Mouse (Mus musculus): ENCODE results near the gene Ctc1. TPM values are rescaled to one million over a fixed set of nuclear protein-coding genes. Genes with fewer than 3 reads are reported as not detected.

Ctc1 gene
- 29.0 to 40.3 TPM (median 30.0 TPM) in 4 replicates for total RNA-seq (2023; ENCODE audit: inconsistent age)

DNA sequence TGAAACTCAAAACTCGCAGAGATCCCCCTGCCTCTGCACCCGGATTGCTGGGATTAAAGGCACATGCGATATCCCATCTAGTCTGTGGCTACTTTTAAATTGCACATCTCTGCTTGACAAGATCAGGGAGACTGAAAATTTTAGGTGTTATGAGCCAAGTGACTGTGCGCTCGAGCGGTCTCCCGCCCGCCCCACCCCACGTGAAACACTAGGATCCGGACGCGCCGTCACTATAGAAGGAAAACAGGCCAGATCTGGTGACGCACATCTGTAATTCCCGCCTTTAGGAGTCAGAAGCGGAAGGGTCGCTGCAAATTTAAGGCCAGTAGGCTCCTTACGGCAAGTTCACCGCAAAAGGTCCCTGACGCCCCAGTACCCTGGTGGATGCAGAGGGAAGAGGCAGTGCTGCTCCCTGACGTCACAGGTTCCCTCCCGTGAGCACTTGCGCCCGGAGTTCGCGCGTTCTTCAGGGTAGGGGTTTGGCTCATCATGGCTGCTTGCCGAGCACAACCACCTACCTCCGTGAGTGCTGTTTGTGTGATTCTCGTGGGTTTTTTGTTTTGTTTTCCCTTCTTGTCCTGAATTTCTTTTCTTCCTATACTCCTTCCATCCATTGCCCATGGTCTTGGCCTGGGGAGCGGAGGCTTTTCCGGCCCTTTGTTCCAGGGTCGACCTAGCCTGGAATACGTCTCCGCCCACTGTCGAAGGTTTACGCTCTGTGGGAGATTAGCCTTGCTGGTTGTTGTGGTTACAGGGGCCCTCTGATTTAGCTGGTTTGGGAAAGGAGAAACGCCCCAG is at the start of gene Ctc1:
TSS of gene Ctc1 (plus strand) at position 268 of the 798 bp plus-strand sequence.

DNA sequence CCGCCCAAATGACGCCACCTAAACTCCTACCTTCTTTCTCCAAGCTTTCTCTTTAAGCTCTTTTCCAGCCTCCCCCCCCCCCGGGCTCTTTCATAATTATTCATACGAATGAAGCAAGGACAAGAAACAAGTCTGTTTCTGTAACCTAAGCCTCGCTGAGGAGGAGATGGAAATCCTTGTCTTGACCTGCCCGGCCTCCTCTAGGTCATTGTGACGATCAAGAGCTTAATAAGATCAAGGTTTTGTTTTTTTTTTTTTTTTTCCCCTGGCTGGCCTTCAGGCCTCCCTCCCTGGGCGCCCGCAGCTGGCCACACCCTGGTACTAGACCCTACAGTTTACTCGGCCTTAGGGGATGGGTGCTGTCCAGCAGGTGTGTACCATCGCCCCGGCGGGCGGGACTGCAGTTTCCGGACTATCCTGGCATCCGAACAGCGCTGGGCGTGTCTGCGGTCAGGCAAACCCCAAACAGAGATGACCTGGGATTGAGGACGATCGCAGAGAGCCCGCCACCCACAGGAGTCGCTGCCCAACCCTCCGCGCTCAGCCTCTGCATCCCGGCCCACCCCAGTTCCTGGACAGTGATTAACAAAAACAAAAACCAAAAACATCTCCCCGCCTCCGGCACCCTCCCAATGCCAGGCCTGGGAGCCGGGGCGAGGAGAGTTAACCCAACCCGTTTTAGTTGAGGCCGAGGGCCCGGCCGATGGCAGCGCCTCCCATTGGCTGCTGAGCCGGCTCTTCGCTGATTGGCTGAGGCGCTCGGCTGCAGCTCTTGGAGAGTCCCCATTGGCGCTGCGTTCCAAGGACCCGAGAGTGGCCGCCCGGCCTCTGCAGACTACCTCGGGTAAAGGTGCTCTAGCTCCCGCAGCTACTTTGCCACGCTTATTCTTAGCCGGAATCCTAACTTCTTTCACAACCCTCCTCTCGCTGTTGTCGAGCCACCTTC is 48.1 kb upstream of the Ctc1 start, which contains the start of gene Slc25a35:
TSS of gene Slc25a35 (plus strand) at position 795 of the 946 bp plus-strand sequence.

DNA sequence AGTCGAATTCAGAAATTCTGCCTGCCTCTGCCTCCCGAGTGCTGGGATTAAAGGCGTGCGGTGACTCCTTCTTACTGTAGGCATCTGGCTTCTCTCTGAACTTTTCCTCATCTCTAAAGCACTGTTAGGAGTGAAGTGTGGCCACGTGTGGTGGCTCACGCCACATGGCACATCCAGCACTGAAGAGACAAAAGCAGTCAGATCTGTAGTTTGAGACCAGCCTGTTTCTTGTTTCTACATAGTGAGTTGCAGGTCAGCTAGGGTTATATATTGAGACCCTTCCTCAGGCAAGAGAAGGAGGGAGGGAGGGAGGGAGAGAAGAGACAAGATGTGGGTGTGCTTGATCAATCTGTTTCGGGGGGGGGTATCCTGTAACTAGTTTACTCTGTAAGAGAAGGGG is 40.6 kb upstream of the Ctc1 start, which contains the start of gene Rangrf:
TSS of gene Rangrf (minus strand) at position 101 of the 400 bp plus-strand sequence.

DNA sequence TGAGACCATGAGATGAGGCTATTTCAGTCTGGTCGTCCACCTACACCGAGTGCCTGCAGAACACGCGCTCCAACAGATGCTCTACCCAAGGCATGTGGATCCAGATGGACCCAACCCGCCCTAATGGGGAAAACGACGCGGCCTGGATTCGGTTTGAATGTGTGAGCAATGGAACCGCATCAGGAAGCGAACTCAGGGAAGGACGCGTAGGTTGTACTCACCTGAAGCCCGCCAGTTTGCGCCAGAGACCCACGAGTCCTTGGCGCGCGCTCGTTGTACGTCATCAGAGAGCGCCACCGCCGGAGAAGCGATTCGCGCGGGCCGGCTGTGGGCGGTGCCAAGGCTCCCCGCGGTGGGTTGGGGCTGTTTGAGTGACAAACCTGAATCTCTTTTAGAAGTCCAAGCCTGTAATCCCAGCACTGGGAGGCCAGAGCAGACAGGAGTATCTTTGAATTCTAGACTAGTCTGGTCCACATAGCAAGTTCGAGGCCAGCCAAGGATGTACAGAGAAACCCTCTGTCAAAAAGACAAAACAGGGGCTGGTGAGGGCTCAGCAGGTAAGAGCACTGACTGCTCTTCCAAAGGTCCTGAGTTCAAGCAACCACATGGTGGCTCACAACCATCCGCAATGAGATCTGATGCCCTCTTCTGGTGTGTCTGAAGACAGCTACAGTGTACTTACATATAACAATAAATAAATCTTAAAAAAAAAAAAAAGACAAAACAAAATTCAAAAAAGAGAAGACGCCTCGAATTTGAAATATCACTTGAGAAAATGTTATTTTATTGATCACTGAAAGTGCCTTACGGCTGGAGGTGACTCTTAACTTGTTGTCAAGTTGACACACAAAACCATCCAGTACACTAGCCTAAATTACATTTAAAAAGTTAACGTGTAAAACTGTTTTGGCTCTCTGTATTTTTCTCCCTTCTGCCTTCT is 7.3 kb upstream of the Ctc1 start, which contains the start of gene Pfas:
TSS of gene Pfas (minus strand) at position 279 of the 940 bp plus-strand sequence.

DNA sequence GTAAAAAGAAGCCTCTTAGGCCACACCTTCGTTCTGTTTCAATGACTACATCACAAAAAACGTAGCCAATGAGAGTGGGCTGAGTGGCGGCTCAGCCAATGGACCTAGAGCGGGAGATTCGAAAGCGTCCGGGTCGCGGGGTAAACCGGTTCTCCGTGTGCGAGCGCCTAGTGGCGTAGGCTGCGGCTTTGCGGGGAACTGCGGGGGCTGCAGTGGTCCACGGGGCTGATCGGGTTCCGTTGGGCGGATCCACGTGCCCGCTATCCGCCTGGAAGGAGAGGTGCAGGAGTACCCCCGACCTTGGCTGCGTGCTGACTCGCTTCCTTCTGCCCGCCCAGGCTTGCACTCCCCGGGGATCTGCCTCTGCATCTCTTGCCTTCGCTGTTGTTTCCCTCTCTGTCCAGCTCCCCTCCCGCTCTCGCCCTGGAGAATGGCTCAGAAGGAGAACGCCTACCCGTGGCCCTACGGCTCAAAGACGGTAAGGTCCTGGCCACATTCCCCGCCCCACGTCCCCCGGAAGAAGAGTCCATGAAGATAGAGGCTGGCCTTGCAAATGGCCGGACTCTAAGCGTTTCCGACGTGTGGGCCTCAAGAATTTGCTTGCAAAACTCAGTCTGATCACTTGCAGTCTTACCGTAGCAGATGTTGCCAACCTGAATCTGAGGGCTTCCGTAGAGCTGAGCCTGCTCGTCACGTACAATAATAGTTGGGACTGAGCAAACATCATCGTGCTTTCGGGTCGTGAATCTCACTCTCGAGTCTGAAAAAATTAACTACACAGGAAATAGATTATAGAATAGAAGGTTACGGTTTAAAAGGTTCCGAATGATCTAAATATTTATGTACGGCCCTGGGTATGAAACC is 30.1 kb downstream of the Ctc1 start, which contains the start of gene Aurkb:
TSS of gene Aurkb (plus strand) at position 117 of the 864 bp plus-strand sequence.

DNA sequence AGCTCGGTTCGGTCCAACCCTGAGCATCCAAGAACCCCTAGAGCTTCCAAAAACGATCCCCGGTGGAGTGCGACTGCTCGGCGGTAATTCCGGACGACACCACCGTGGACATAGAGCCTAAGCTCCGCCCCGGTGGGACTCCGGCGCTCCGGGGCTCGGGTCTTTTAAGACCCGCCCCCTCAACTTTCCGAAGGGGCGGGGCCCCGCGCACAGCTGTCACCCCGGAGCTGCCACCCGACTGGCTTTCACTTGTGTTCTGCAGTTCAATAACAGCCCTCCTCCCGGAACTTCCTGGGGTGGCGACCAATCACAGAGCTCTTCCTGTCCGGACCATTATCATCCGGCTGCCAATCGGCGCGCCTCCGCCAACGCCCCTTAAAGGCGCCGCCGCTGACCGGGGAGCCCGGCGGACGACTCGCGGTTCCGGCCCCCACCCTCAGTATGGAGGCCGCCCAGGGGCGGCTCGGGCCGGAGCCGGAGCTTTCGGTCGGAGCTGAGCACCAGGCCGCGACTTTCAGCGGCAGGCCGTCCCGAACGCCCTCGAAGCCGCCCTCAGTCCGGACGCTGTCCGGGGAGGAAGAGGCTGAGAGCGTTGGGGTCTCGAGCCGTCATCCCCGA is 43.8 kb downstream of the Ctc1 start, which contains the start of gene Borcs6:
TSS of gene Borcs6 (plus strand) at position 361 of the 618 bp plus-strand sequence.

DNA sequence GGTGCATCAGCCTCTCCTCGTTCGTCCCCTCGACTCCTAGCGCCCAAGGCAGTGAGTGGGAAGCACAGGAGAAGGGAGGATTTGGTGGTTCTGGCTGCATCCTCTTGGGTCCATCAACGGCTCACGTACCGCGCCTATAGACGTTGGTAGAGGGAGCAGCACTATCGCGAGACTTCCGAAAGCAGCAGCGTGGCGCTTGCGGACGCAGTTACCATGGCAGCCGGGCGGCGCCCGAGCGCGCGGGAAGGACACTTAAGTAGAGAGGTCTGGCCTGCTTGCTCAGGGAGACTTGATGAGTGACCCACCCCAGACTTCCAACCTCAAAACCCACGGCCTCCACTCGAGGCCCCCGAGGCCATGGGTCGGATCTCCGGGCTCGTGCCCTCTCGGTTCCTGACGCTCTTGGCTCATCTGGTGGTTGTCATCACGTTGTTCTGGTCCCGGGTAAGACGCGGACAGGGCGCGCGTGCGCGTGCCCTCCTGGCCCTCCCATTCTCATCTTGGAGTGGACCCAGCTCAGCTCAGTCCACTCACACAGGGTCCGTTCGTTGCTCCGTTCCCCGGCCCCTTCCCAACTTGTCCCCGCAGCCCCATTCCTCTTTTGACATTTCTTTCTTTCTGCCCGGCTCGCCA is 55.0 kb downstream of the Ctc1 start, which contains the start of gene Tmem107:
TSS of gene Tmem107 (plus strand) at position 217 of the 633 bp plus-strand sequence.

Other genes starting within 250 kb of the Ctc1 start
- gene Ndel1, start 144.1 kb upstream of the Ctc1 start, total RNA-seq (2023; ENCODE audit: inconsistent age) = 58.5 to 71.2 TPM (median 62.1 TPM) in 4 replicates
- not detected in 4 replicates for gene Rnf222, start 127.4 kb upstream of the Ctc1 start, total RNA-seq (2023; ENCODE audit: inconsistent age)
- gene Rpl26, start 114.3 kb upstream of the Ctc1 start, total RNA-seq (2023; ENCODE audit: inconsistent age) = 2,360 to 2,533 TPM (median 2,439 TPM) in 4 replicates
- not detected in 4 replicates for gene Odf4, start 88.8 kb upstream of the Ctc1 start, total RNA-seq (2023; ENCODE audit: inconsistent age)
- gene Arhgef15, start 58.4 kb upstream of the Ctc1 start, total RNA-seq (2023; ENCODE audit: inconsistent age) = 0.24 TPM in 1 of 4 replicates, not detected in the others
- 2.7 to 3.4 TPM (median 3.0 TPM) in 4 replicates for gene Slc25a35, start 47.8 kb upstream of the Ctc1 start, total RNA-seq (2023; ENCODE audit: inconsistent age)
- 4.7 to 8.4 TPM (median 5.1 TPM) in 4 replicates for gene Rangrf, start 40.7 kb upstream of the Ctc1 start, total RNA-seq (2023; ENCODE audit: inconsistent age)
- 25.1 to 32.7 TPM (median 28.2 TPM) in 4 replicates for gene Pfas, start 7.5 kb upstream of the Ctc1 start, total RNA-seq (2023; ENCODE audit: inconsistent age)
- gene Aurkb, start 29.7 kb downstream of the Ctc1 start, total RNA-seq (2023; ENCODE audit: inconsistent age) = 5.5 to 9.8 TPM (median 7.8 TPM) in 4 replicates
- 19.5 to 20.7 TPM (median 19.9 TPM) in 4 replicates for gene Borcs6, start 43.8 kb downstream of the Ctc1 start, total RNA-seq (2023; ENCODE audit: inconsistent age)
- gene Tmem107, start 54.9 kb downstream of the Ctc1 start, total RNA-seq (2023; ENCODE audit: inconsistent age) = 1.8 to 7.1 TPM (median 3.8 TPM) in 4 replicates
- 434 to 532 TPM (median 515 TPM) in 4 replicates for gene Vamp2, start 72.6 kb downstream of the Ctc1 start, total RNA-seq (2023; ENCODE audit: inconsistent age)
- 798 to 901 TPM (median 848 TPM) in 4 replicates for gene Per1, start 79.3 kb downstream of the Ctc1 start, total RNA-seq (2023; ENCODE audit: inconsistent age)
- 0.27 to 0.48 TPM in 2 of 4 replicates, not detected in the others for gene Hes7, start 104.5 kb downstream of the Ctc1 start, total RNA-seq (2023; ENCODE audit: inconsistent age)
- gene 9130213A22Rik, start 106.7 kb downstream of the Ctc1 start, total RNA-seq (2023; ENCODE audit: inconsistent age) = 0.35 TPM in 1 of 4 replicates, not detected in the others
- 1.3 to 2.1 TPM (median 1.4 TPM) in 4 replicates for gene Aloxe3, start 110.0 kb downstream of the Ctc1 start, total RNA-seq (2023; ENCODE audit: inconsistent age)
- not detected in 4 replicates for gene Alox12b, start 141.1 kb downstream of the Ctc1 start, total RNA-seq (2023; ENCODE audit: inconsistent age)
- not detected in 4 replicates for gene Alox8, start 181.9 kb downstream of the Ctc1 start, total RNA-seq (2023; ENCODE audit: inconsistent age)
- not detected in 4 replicates for gene Gucy2e, start 221.1 kb downstream of the Ctc1 start, total RNA-seq (2023; ENCODE audit: inconsistent age)